Mouse (Mus musculus): Measurements from ENCODE around the gene Iqschfp. TPM values are rescaled to one million over a fixed set of nuclear protein-coding genes. Genes with fewer than 3 reads are reported as not detected.
A peak's percentile ranks its signal among the peaks of the same experiment; 100 is the strongest.

The Iqschfp gene
- total and polyA plus RNA-seq, 2 experiments from 2014 or later, result not detected

GRCm38 (mm10) chr3:67974340-67974998 lies 82.4 kb downstream of the Iqschfp start:
- Histone ChIP-seq H3K36me3 (replicated peaks; ENCODE audit: control insufficient read depth, insufficient read depth, low read length) (no peaks in the 10 kb centered on the region), H3K9ac (replicated peaks; ENCODE audit: low read depth, low read length) (no peak overlapping the region), H3K4me2 (ENCODE audit: low read depth, low read length) (no peak overlapping the region), H3K27ac (ENCODE audit: low read depth) (no peak overlapping the region), H3K27me3 (ENCODE audit: control insufficient read depth, insufficient read depth, low read length) (no peaks in the 10 kb centered on the region), H3K9me3 (replicated peaks; ENCODE audit: control insufficient read depth, low read length) (no peaks in the 10 kb centered on the region), H3K4me1 (ENCODE audit: control insufficient read depth, insufficient read depth) (no peaks in the 10 kb centered on the region), H3K4me3 (ENCODE audit: low read depth, low read length) (no peak overlapping the region)
- WGBS, result 68% methylated on average over 2 of the region's 2 CpGs
- TF ChIP-seq CTCF (IDR thresholded peaks at IDR 0.05; ENCODE audit: low read depth) (no peak), EP300 (IDR thresholded peaks at IDR 0.05; ENCODE audit: low read depth) (no peak)
- ATAC-seq (ENCODE audit: insufficient read depth, low read depth) (no peak), DNase-seq (ENCODE audit: low spot score) (no peak)

GRCm38 (mm10) chr3:67980006-67980405 lies 88.0 kb downstream of the Iqschfp start:
- H3K27me3 ChIP-seq (ENCODE audit: control insufficient read depth, insufficient read depth, low read length), result no peaks in the 10 kb centered on the region
- H3K36me3 ChIP-seq (replicated peaks; ENCODE audit: control insufficient read depth, insufficient read depth, low read length), result no peaks in the 10 kb centered on the region
- no peak for DNase-seq (ENCODE audit: low spot score)
- H3K4me1 ChIP-seq (ENCODE audit: control insufficient read depth, insufficient read depth), result no peaks in the 10 kb centered on the region
- no peak overlapping the region for H3K9ac ChIP-seq (replicated peaks; ENCODE audit: low read depth, low read length)
- no peak overlapping the region for H3K4me2 ChIP-seq (ENCODE audit: low read depth, low read length)
- 72% methylated on average over 1 of the region's 1 CpGs for WGBS
- no peak for TF ChIP-seq CTCF (IDR thresholded peaks at IDR 0.05; ENCODE audit: low read depth)
- TF ChIP-seq EP300 (IDR thresholded peaks at IDR 0.05; ENCODE audit: low read depth), result no peak
- H3K4me3 ChIP-seq (ENCODE audit: low read depth, low read length), result no peak overlapping the region
- no peak for ATAC-seq (ENCODE audit: insufficient read depth, low read depth)
- H3K27ac ChIP-seq (ENCODE audit: low read depth), result no peak overlapping the region
- no peaks in the 10 kb centered on the region for H3K9me3 ChIP-seq (replicated peaks; ENCODE audit: control insufficient read depth, low read length)

GRCm38 (mm10) chr3:67983329-67983728 lies 91.3 kb downstream of the Iqschfp start:
- Histone ChIP-seq H3K36me3 (replicated peaks; ENCODE audit: control insufficient read depth, insufficient read depth, low read length) (no peaks in the 10 kb centered on the region), H3K9ac (replicated peaks; ENCODE audit: low read depth, low read length) (no peak overlapping the region), H3K4me2 (ENCODE audit: low read depth, low read length) (peak overlapping the region; percentile 22; the same call in 1 of the 2 replicates), H3K4me3 (ENCODE audit: low read depth, low read length) (no peak overlapping the region), H3K9me3 (replicated peaks; ENCODE audit: control insufficient read depth, low read length) (no peaks in the 10 kb centered on the region), H3K27me3 (ENCODE audit: control insufficient read depth, insufficient read depth, low read length) (no peaks in the 10 kb centered on the region), H3K4me1 (ENCODE audit: control insufficient read depth, insufficient read depth) (no peaks in the 10 kb centered on the region), H3K27ac (ENCODE audit: low read depth) (no peak overlapping the region)
- TF ChIP-seq CTCF (IDR thresholded peaks at IDR 0.05; ENCODE audit: low read depth) (no peak), EP300 (IDR thresholded peaks at IDR 0.05; ENCODE audit: low read depth) (no peak)
- WGBS, result 29% methylated on average over 12 of the region's 12 CpGs
- no peak for DNase-seq (ENCODE audit: low spot score)
- no peak for ATAC-seq (ENCODE audit: insufficient read depth, low read depth)

- TF ChIP-seq CTCF (IDR thresholded peaks at IDR 0.05; ENCODE audit: low read depth), result no peak
- no peak for TF ChIP-seq EP300 (IDR thresholded peaks at IDR 0.05; ENCODE audit: low read depth)
- Histone ChIP-seq H3K9me3 (replicated peaks; ENCODE audit: control insufficient read depth, low read length) (no peaks in the 10 kb centered on the region), H3K9ac (replicated peaks; ENCODE audit: low read depth, low read length) (no peak overlapping the region), H3K4me2 (ENCODE audit: low read depth, low read length) (no peak overlapping the region), H3K36me3 (replicated peaks; ENCODE audit: control insufficient read depth, insufficient read depth, low read length) (no peaks in the 10 kb centered on the region), H3K4me3 (ENCODE audit: low read depth, low read length) (no peak overlapping the region), H3K4me1 (ENCODE audit: control insufficient read depth, insufficient read depth) (no peaks in the 10 kb centered on the region), H3K27me3 (ENCODE audit: control insufficient read depth, insufficient read depth, low read length) (no peaks in the 10 kb centered on the region), H3K27ac (ENCODE audit: low read depth) (no peak overlapping the region)
- 81% methylated on average over 4 of the region's 4 CpGs for WGBS
- ATAC-seq (ENCODE audit: insufficient read depth, low read depth) (no peak), DNase-seq (ENCODE audit: low spot score) (no peak)
These were observed 110.4 kb downstream of the Iqschfp start for GRCm38 (mm10) chr3:68002415-68002814.

GRCm38 (mm10) chr3:68012342-68012741 lies 120.3 kb downstream of the Iqschfp start:
- H3K4me1 ChIP-seq (ENCODE audit: control insufficient read depth, insufficient read depth), result no peaks in the 10 kb centered on the region
- H3K4me2 ChIP-seq (ENCODE audit: low read depth, low read length), result no peak overlapping the region
- no peak for TF ChIP-seq CTCF (IDR thresholded peaks at IDR 0.05; ENCODE audit: low read depth)
- TF ChIP-seq EP300 (IDR thresholded peaks at IDR 0.05; ENCODE audit: low read depth), result no peak
- no peak overlapping the region for H3K27ac ChIP-seq (ENCODE audit: low read depth)
- H3K4me3 ChIP-seq (ENCODE audit: low read depth, low read length), result no peak overlapping the region
- H3K36me3 ChIP-seq (replicated peaks; ENCODE audit: control insufficient read depth, insufficient read depth, low read length), result no peaks in the 10 kb centered on the region
- no peak for DNase-seq (ENCODE audit: low spot score)
- no peaks in the 10 kb centered on the region for H3K27me3 ChIP-seq (ENCODE audit: control insufficient read depth, insufficient read depth, low read length)
- H3K9me3 ChIP-seq (replicated peaks; ENCODE audit: control insufficient read depth, low read length), result no peaks in the 10 kb centered on the region
- no peak for ATAC-seq (ENCODE audit: insufficient read depth, low read depth)
- H3K9ac ChIP-seq (replicated peaks; ENCODE audit: low read depth, low read length), result no peak overlapping the region

DNA sequence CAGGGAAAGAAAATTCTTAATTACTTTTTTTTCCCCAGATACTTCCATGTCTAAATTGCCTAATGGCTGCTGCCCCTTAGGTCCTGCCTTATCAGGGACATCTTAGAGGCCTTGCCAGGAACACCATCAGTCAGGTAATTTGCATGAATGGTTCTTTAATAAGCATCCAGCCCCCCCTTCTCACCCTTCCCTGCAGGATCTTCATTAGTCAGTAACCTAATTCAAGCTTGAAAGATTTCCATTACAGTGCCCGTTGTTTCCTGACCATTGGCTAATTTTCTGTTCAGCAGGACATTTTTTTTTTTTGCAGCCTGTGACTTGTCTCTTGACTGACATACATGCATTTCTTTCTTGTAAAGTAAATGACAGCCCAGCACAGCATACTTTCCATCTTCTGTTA lies 123.8 kb downstream of the Iqschfp start:
- TF ChIP-seq CTCF (IDR thresholded peaks at IDR 0.05; ENCODE audit: low read depth) (no peak), EP300 (IDR thresholded peaks at IDR 0.05; ENCODE audit: low read depth) (no peak)
- no peak overlapping the region for H3K27ac ChIP-seq (ENCODE audit: low read depth)
- ATAC-seq (ENCODE audit: insufficient read depth, low read depth) (no peak), DNase-seq (ENCODE audit: low spot score) (no peak)
- 61% methylated on average over 1 of the region's 1 CpGs for WGBS
- H3K4me1 ChIP-seq (ENCODE audit: control insufficient read depth, insufficient read depth), result no peaks in the 10 kb centered on the region
- H3K4me3 ChIP-seq (ENCODE audit: low read depth, low read length), result no peak overlapping the region
- H3K9me3 ChIP-seq (replicated peaks; ENCODE audit: control insufficient read depth, low read length), result no peaks in the 10 kb centered on the region
- H3K27me3 ChIP-seq (ENCODE audit: control insufficient read depth, insufficient read depth, low read length), result no peaks in the 10 kb centered on the region
- H3K36me3 ChIP-seq (replicated peaks; ENCODE audit: control insufficient read depth, insufficient read depth, low read length), result no peaks in the 10 kb centered on the region
- no peak overlapping the region for H3K9ac ChIP-seq (replicated peaks; ENCODE audit: low read depth, low read length)
- H3K4me2 ChIP-seq (ENCODE audit: low read depth, low read length), result no peak overlapping the region
